8 mouse cellular contexts compared by ENCODE assay signal in genomic region chr13:52982703-52983102, GRCm38 (mm10). TPM values are rescaled to one million over a fixed set of nuclear protein-coding genes. Genes with fewer than 3 reads are reported as not detected.
DNase-seq lines count a peak whose midpoint lies in the region; ATAC-seq and TF ChIP-seq lines count a peak whose summit lies in the region.

No protein-coding gene starts in this region.

- WGBS in bone marrow, adult 2 months, result under 1% methylated on average over 12 of the region's 12 CpGs
- under 1% methylated on average over 12 of the region's 12 CpGs for WGBS in heart, embryonic 16.5 days
- WGBS in liver, embryonic 14.5 days (ENCODE audit: insufficient replicate concordance), result under 1% methylated on average over 12 of the region's 12 CpGs
- under 1% methylated on average over 12 of the region's 12 CpGs for WGBS in stomach, embryonic 16.5 days

- peak; percentile 89 for DNase-seq in A20 (ENCODE audit: low read depth, low spot score)
- peak; percentile 88 to 96 for DNase-seq in kidney, postnatal 25 days
- peak in 2 of 3 experiments; percentile 47 to 64 for DNase-seq in liver, embryonic 14.5 days (ENCODE audit: low read depth in 3 of 3, low spot score in 3 of 3)
- DNase-seq in neural tube, embryonic 10.5 days (ENCODE audit: extremely low spot score, low spot score), result peak; percentile 95

- peak; percentile 66 for TF ChIP-seq CTCF in bone marrow, adult 2 months (IDR thresholded peaks at IDR 0.05; ENCODE audit: control insufficient read depth, insufficient read depth, low read length)
- peak; percentile 82 for TF ChIP-seq CTCF in liver, embryonic 14.5 days (IDR thresholded peaks at IDR 0.05; ENCODE audit: low read depth)

- TF ChIP-seq EP300 in liver, embryonic 14.5 days (IDR thresholded peaks at IDR 0.05; ENCODE audit: low read depth), result no peak

- H3K4me1 ChIP-seq in bone marrow, adult 2 months (ENCODE audit: control insufficient read depth, insufficient read depth, low read length), result peaks cover 1% of the 10 kb centered on the region; the same call in 1 of the 2 replicates
- H3K4me1 ChIP-seq in heart, embryonic 16.5 days (ENCODE audit: control insufficient read depth, insufficient read depth, low read length), result peaks cover 5% of the 10 kb centered on the region
- peaks cover 0 to 6% of the 10 kb centered on the region in 2 experiments; a peak in 2 of 4 replicates for H3K4me1 ChIP-seq in liver, embryonic 14.5 days (replicated peaks; ENCODE audit: control insufficient read depth in 2 of 2, insufficient read depth in 2 of 2, low read length in 1 of 2)
- H3K4me1 ChIP-seq in stomach, embryonic 16.5 days (ENCODE audit: control insufficient read depth, insufficient read depth, low read length), result peaks cover 10% of the 10 kb centered on the region

- peak overlapping the region; percentile 49 for H3K4me3 ChIP-seq in bone marrow, adult 2 months (replicated peaks; ENCODE audit: control insufficient read depth, low read depth, low read length)
- peak overlapping the region; percentile 92 for H3K4me3 ChIP-seq in heart, embryonic 16.5 days (ENCODE audit: low read length)
- H3K4me3 ChIP-seq in liver, embryonic 14.5 days (ENCODE audit: insufficient read depth in 1 of 2, low read depth in 2 of 2, low read length in 2 of 2), result 0 out of 4 replicates have a peak overlapping the region, but pooled peaks of 1 of the 2 experiments have one; percentile 12
- peak overlapping the region; percentile 33 for H3K4me3 ChIP-seq in stomach, embryonic 16.5 days (replicated peaks; ENCODE audit: low read length)

- no peak overlapping the region; the same call in 1 of the 2 replicates for H3K27ac ChIP-seq in bone marrow, adult 2 months (ENCODE audit: control insufficient read depth, insufficient read depth, low read depth, low read length, poor library complexity)
- H3K27ac ChIP-seq in heart, embryonic 16.5 days (ENCODE audit: low read length), result no peak overlapping the region
- no peak overlapping the region for H3K27ac ChIP-seq in liver, embryonic 14.5 days
- no peak overlapping the region for H3K27ac ChIP-seq in stomach, embryonic 16.5 days (ENCODE audit: low read length)

- H3K4me2 ChIP-seq in heart, embryonic 16.5 days (ENCODE audit: low read depth, low read length), result peak overlapping the region; percentile 98
- peak overlapping the region; percentile 70 for H3K4me2 ChIP-seq in liver, embryonic 14.5 days (ENCODE audit: low read depth)
- peak overlapping the region; percentile 96 for H3K4me2 ChIP-seq in stomach, embryonic 16.5 days (ENCODE audit: low read depth, low read length)

- ATAC-seq in erythroblast, adult 5-6 weeks (replicated peaks; ENCODE audit: low FRiP score, poor library complexity, severe bottlenecking), result 0 out of 2 replicates have a peak, but pooled peaks have one; percentile 60
- ATAC-seq in heart, embryonic 16.5 days (replicated peaks; ENCODE audit: extremely low read depth, insufficient read depth, low FRiP score), result no peak
- no peak for ATAC-seq in liver, embryonic 14.5 days (ENCODE audit: insufficient read depth)
- ATAC-seq in stomach, embryonic 16.5 days (ENCODE audit: insufficient read depth, low FRiP score), result no peak

- H3K27me3 ChIP-seq in heart, embryonic 16.5 days (ENCODE audit: control insufficient read depth, insufficient read depth, low read length), result no peaks in the 10 kb centered on the region
- peaks cover 56% of the 10 kb centered on the region for H3K27me3 ChIP-seq in liver, embryonic 14.5 days (ENCODE audit: control insufficient read depth, insufficient read depth, low read length)
- H3K27me3 ChIP-seq in stomach, embryonic 16.5 days (ENCODE audit: control insufficient read depth, insufficient read depth, low read length), result no peaks in the 10 kb centered on the region

- H3K9ac ChIP-seq in heart, embryonic 16.5 days (ENCODE audit: low read length), result no peak overlapping the region
- H3K9ac ChIP-seq in liver, embryonic 14.5 days (replicated peaks), result no peak overlapping the region
- H3K9ac ChIP-seq in stomach, embryonic 16.5 days (ENCODE audit: low read length), result no peak overlapping the region

- no peaks in the 10 kb centered on the region for H3K9me3 ChIP-seq in heart, embryonic 16.5 days (replicated peaks; ENCODE audit: control insufficient read depth, low read length)
- H3K9me3 ChIP-seq in liver, embryonic 14.5 days (ENCODE audit: control insufficient read depth, low read length), result no peaks in the 10 kb centered on the region
- no peaks in the 10 kb centered on the region for H3K9me3 ChIP-seq in stomach, embryonic 16.5 days (replicated peaks; ENCODE audit: control insufficient read depth, low read length)

- H3K36me3 ChIP-seq in heart, embryonic 16.5 days (ENCODE audit: control insufficient read depth, insufficient read depth), result no peaks in the 10 kb centered on the region
- H3K36me3 ChIP-seq in liver, embryonic 14.5 days (replicated peaks; ENCODE audit: control insufficient read depth, insufficient read depth, low read depth), result no peaks in the 10 kb centered on the region
- no peaks in the 10 kb centered on the region for H3K36me3 ChIP-seq in stomach, embryonic 16.5 days (ENCODE audit: control insufficient read depth, insufficient read depth, low read length)

- no peak for TF ChIP-seq POLR2A in bone marrow, adult 2 months (IDR thresholded peaks at IDR 0.05; ENCODE audit: borderline replicate concordance, control insufficient read depth, low read depth, low read length)

RNA-seq across cellular contexts. Expression of gene Nfil3, which starts 1.8 kb away (rescaled TPM):
- 2.1 and 6.2 TPM in 2 replicates for polyA plus RNA-seq in bone marrow, adult 2 months (2011; ENCODE audit: insufficient read depth, insufficient read length, low replicate concordance, missing spikeins)
- 9.0 and 9.6 TPM in 2 replicates for total RNA-seq in erythroblast, adult 5-6 weeks (2015; ENCODE audit: low replicate concordance)
- 2.9 and 5.0 TPM in 2 replicates for total RNA-seq in erythroblast, adult 5-6 weeks (2017; ENCODE audit: low replicate concordance)
- polyA plus RNA-seq in heart, embryonic 16.5 days (2015; fragmentation: Nextera tagmentation; extraction: Ambion mirVana), result 39.7 and 40.7 TPM in 2 replicates
- 0.81 and 1.0 TPM in 2 replicates for polyA plus RNA-seq in liver, embryonic 14.5 days (2012; rRNA removed)
- polyA plus RNA-seq in liver, embryonic 14.5 days (2014; fragmentation: Nextera tagmentation; extraction: Ambion mirVana), result 2.1 and 2.6 TPM in 2 replicates
- 31.6 and 31.8 TPM in 2 replicates for polyA plus RNA-seq in stomach, embryonic 16.5 days (2015; fragmentation: Nextera tagmentation; extraction: Ambion mirVana)

RNA-seq across cellular contexts. Expression of gene Auh, which starts 53.2 kb away (rescaled TPM):
- polyA plus RNA-seq in bone marrow, adult 2 months (2011; ENCODE audit: insufficient read depth, insufficient read length, low replicate concordance, missing spikeins), result 23.3 and 30.1 TPM in 2 replicates
- total RNA-seq in erythroblast, adult 5-6 weeks (2015; ENCODE audit: low replicate concordance), result 68.2 and 74.8 TPM in 2 replicates
- 107 and 120 TPM in 2 replicates for total RNA-seq in erythroblast, adult 5-6 weeks (2017; ENCODE audit: low replicate concordance)
- 59.8 and 61.7 TPM in 2 replicates for polyA plus RNA-seq in heart, embryonic 16.5 days (2015; fragmentation: Nextera tagmentation; extraction: Ambion mirVana)
- polyA plus RNA-seq in liver, embryonic 14.5 days (2012; rRNA removed), result 10.7 and 16.1 TPM in 2 replicates
- polyA plus RNA-seq in liver, embryonic 14.5 days (2014; fragmentation: Nextera tagmentation; extraction: Ambion mirVana), result 26.2 and 26.5 TPM in 2 replicates
- 43.8 and 46.9 TPM in 2 replicates for polyA plus RNA-seq in stomach, embryonic 16.5 days (2015; fragmentation: Nextera tagmentation; extraction: Ambion mirVana)
